Mouse (Mus musculus) layer of hippocampus, postnatal 14 days (tissue): ENCODE results near the gene Catsper3. TPM values are rescaled to one million over a fixed set of nuclear protein-coding genes. Genes with fewer than 3 reads are reported as not detected.

Source experiments
- DNase-seq, 2 experiments: peaks; one replicate each; pipeline ENCODE4 v3.0.0; 2021 to 2022; ENCODE audit warnings: low spot score in 2 of 2, mixed read lengths in 1 of 2
- total RNA-seq, 2 experiments: library from RNA; stranded (reverse); gene quantifications; 2 replicates each; pipeline ENCODE4 v1.2.3; 2021

Catsper3 gene
- total RNA-seq, 2 experiments from 2014 or later: 0.25 to 0.29 TPM

- DNase-seq: no peak
Measured at GRCm38 (mm10) chr13:55826008-55826671, 41.8 kb downstream of the Catsper3 start.

- DNase-seq: no peak
Measured at GRCm38 (mm10) chr13:55826796-55827678, 42.7 kb downstream of the Catsper3 start.

DNA sequence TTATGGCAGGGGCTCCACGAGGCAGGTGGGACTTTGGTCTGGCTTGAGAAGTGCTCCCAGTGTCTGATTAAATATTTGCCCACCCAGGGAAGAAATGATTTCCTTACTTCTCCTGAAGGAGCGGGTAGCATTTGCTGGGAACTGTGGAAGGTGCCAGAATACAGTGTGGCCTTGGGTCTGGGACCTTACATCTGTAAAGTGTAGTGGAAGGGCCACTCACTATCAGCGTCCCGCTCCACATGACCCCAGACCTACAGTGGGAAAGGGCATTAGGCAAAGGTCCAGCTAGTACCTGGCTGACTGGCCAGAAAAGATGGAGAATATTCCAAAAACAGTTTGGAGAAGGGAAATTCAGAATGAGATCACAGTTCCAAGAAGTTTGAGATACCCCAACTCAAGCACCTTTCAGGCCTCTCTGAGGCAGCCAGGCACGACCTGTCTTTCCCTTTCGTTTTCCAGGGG lies 43.3 kb downstream of the Catsper3 start:
- DNase-seq: no peak

- DNase-seq: no peak
Measured at GRCm38 (mm10) chr13:55828141-55829017, 44.0 kb downstream of the Catsper3 start.

DNA sequence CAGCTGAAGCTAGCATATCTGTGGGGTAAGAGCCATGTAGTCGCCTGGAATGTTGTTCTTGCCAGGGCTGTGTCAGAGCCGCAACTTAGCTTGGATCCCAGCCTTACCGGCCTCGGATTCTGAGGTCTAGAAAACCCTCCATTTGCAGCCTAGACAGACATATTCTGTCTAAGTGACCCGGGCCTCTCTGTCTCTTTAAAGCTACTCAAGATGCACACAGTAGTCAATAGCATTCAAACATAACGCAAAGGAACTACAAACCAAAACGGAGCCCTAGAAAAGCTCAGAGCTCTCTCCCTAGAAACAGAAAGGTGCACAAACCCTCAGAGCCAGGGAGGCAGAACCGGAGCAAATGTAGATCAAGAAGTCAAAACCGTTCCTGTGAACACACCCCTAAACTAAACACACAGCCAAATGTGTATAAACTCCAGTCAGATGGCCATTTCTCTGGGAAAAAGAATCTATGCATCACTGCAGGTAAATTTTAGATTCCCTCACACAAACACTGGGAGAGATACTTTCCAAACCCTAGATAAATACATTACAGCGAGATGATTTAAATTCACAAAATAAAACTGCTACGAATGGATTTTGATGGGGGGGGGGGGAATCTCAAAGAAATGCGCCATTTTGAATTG lies 44.8 kb downstream of the Catsper3 start:
- no peak for DNase-seq

DNA sequence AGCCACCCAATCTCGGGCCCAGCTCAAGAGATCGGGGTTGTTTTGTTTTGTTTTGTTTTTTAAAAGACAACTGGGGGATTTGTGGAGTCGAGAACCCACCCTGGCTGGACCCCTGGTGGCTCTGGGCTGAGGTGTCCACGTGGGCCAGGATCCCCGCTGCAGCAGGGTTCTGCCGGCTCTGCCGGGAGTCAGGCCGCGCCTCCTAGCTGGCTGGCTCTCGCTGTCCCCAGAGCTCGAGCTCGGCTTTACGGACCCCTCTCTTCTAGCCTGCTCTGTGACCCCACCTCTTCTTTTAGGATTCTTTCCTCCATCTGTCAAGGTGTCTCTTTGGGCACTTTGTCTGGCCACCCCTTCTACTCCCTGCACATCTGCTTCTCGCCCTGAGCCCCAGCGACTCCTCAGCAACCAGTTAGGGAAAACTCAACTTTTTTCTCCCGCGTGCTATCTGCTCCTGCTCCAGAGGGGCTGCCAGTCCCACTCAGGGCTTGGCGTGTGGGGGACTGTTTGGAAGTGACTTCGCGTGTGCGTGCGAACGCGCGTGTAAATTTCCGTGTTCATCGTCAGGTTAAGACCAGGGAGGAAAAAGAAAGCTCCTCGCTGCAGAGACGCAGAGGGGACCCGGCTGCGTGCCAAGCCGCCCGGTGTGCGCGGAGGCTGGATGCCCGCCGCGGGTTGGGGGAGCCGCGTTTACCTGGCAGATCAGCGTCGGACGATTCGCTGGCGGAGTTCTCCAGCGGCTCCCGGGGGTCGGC lies 45.9 kb downstream of the Catsper3 start:
- no peak for DNase-seq

DNA sequence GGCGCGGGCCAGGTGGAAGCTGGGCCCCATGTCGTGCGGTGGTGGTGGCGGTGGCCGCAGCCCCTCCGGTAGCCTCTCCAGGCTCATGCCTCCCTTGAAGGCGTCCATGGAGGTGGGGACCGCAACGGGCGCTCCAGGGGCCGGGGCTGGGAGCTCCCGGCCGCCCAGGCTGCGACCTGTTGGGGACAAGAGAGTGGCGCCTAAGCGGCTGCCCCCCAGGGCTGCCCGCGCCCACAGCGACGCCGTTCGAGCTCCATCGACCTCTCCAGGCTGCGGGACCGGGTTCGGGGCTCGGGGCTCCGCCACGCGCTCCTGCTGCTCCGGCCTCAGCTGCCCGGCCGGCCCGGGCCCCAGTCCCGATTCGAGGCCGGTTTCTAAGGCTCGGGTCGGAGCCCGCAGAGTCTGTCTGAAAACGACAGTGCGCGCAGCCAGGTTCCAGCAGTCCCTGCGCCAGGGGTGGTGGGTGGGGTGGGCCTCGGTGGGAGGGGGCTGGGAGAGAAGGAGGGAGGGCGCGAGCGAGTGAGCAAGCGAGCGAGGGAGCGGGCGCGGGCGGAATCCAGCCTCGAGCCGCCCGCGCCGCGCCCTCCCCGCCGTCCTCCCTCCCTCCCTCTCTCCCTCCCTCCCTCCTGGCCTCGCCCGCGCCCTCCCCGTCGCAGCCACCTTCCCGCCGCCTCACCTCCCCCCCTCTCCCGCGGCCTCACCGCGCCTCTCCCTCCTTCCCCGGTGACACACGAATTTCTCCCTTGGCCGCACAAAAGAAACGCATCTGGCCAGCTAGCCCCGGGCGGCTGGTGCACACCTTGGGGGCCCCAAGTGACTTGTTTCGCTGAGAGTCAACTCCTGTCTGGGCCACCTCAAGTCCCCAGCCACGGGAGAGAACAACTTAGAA lies 46.7 kb downstream of the Catsper3 start:
- DNase-seq: no peak

DNA sequence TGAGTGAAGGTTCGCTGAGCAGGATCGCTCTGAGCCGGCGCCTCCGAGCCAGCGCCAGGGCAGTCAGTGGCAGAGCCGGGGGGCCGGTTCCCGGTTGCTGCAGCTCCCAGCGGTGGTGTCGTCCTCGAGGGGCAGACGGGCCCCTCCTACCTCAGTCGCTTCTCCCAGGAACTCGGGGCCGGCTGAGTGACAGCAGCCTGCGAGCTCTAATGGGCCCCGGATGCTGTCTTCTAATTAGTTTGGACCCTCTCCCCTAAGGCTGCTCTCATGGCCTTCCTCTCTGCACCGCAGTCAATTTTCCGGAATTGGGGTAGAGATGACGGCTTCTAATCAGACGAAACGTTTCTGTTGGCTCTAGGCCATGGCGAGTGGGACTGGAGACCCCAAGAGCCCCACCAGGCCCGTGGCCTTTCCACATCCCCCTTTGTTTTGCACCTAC lies 47.4 kb downstream of the Catsper3 start:
- DNase-seq: no peak

- DNase-seq: no peak
Measured at GRCm38 (mm10) chr13:55832602-55833001, 48.2 kb downstream of the Catsper3 start.

DNA sequence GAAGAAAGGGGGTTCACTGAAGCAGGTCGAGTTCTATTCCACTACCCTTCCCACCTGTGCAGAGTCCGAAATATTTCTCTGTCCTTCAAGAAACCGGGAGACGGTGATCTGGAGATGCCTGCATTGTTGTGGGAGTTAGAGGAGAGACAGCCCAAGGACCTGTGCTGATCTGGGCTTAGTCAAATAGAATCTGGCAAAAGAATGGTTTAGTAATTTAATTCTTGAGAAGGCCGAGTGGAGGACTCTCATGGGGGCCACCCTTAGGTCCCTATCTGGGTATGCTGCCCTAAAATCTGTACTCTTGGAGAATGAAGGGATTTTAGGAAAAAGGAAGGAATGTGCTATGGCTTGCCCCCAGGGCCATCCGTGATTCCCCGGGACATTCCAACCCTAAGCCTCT lies 49.6 kb downstream of the Catsper3 start:
- no peak for DNase-seq

- no peak for DNase-seq
Measured at GRCm38 (mm10) chr13:55834667-55835066, 50.3 kb downstream of the Catsper3 start.

- no peak for DNase-seq
Measured at GRCm38 (mm10) chr13:55835548-55836097, 51.3 kb downstream of the Catsper3 start.

- no peak for DNase-seq
Measured at GRCm38 (mm10) chr13:55836142-55836625, 51.8 kb downstream of the Catsper3 start, which contains the start of gene Pitx1. TSS of gene Pitx1 (minus strand) at chr13:55836192.

DNA sequence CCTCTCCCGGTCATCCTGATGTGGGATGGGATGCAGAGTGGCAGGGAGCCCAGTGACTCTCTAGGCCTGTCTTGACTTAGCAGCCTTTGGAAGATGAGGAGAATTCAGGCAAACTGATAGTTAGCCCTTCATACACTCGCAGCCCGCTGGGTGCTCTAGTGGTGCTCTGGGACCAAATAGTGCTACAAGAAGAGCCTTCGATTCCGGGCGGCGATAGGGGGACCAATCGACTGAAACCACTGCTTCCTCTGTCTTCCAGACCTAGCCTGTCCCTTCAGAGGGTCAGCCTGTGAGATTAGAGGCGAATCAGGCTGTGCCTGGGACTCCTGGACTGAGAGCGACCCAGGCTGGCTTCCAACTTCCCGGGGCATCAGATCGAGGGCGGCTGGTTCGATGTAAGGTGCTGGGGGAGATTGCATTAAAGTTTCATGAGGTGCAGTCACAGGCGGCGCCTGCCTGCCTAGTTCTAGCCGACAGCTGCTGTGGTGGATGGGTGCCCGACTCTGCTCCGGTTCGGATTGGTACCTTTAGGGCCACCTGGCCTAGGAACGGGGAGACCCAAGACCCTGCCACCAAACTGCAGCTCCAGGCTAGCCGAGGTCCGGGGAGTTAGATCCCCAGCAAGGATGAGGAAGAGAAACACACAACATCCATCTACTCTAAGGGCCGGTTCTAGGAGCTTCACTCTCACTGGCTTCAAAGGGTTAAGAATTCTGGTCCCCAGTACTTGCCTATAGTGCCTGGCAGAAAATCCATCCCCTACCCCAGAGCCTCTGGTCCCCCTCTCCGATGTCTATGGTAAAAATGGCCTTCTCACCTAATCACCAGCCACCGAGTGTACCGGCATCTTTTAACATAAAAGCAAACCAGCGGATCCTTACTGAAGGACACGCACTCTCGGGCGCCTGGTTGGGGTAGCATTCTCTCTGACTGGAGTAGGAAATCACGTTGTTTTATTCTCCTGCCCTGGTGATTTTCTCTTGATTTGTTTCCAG lies 52.7 kb downstream of the Catsper3 start:
- no peak for DNase-seq

- no peak for DNase-seq
Measured at GRCm38 (mm10) chr13:55840223-55840622, 55.9 kb downstream of the Catsper3 start.

- DNase-seq: no peak
Measured at GRCm38 (mm10) chr13:55843700-55844099, 59.3 kb downstream of the Catsper3 start.

DNA sequence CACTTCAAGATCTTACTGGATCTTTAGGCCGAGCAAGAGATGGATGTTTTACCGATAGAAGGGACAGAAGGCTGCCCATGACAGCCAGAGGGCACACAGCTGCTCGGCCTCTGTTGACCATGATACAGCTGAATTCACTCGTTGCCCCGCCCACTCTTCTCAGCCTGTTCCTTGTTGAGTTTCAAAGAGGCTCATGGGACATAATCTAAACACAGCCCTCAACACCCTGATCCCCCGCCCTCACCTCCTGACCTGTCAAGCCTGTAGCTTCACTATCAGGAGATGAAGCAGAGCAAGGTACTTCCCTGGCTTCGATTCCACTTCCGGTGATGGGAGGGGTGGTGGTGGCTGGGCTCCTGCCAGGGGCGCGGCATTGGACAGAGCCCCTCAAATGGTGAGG lies 63.4 kb downstream of the Catsper3 start:
- no peak for DNase-seq
